Mouse (Mus musculus) liver, embryonic 14.5 days (tissue): ENCODE results near the gene Olfr1356.

Source experiments
- CTCF ChIP-seq: IDR thresholded peaks from 2 replicates; pipeline ENCODE4 v1.5.1; 2016; ENCODE audit warnings: antibody characterized with exemption, low read depth, control low read depth
- EP300 ChIP-seq: IDR thresholded peaks from 2 replicates; pipeline ENCODE4 v1.6.1; 2016; ENCODE audit warnings: antibody characterized with exemption, low read depth

- TF ChIP-seq CTCF: no peak
- no peak for TF ChIP-seq EP300
Observed at GRCm38 (mm10) chr10:78852066-78852465, at the start of gene Olfr1356.
